Mouse (Mus musculus) lung, postnatal 36 days (tissue): ENCODE measurements at regions not wholly inside any gene's neighbourhood (a gene's known extent, or its start where the extent isn't known, plus 50 kb on each side); places are given as distances from the start of the nearest gene placed in this dataset.
A peak's percentile ranks its signal among the peaks of the same experiment; 100 is the strongest.

Experiments
- DNase-seq: peaks from one replicate; pipeline ENCODE4 v3.0.0; 2022; ENCODE audit warnings: mixed read lengths

- no peak for DNase-seq
Measured at GRCm38 (mm10) chr9:23068101-23068791, 154.6 kb upstream of the Bmper start.

- DNase-seq: no peak
Measured at GRCm38 (mm10) chr9:23069161-23069560, 153.7 kb upstream of the Bmper start.

- DNase-seq: peak; percentile 58
Measured at GRCm38 (mm10) chr9:23071006-23071405, 151.9 kb upstream of the Bmper start.

GRCm38 (mm10) chr9:23072741-23073140, 150.1 kb upstream of the Bmper start:
- no peak for DNase-seq

- DNase-seq: peak; percentile 82
Measured at GRCm38 (mm10) chr9:23083562-23083961, 139.3 kb upstream of the Bmper start.

- no peak for DNase-seq
Measured at GRCm38 (mm10) chr9:23089339-23089738, 133.5 kb upstream of the Bmper start.

GRCm38 (mm10) chr9:23097134-23097789, 125.6 kb upstream of the Bmper start:
- DNase-seq: no peak

- DNase-seq: no peak
Measured at GRCm38 (mm10) chr9:23101584-23101983, 121.3 kb upstream of the Bmper start.

- peak; percentile 3 for DNase-seq
Measured at GRCm38 (mm10) chr9:23101990-23102796, 120.7 kb upstream of the Bmper start.

- no peak for DNase-seq
Measured at GRCm38 (mm10) chr9:23111500-23111899, 111.4 kb upstream of the Bmper start.

GRCm38 (mm10) chr9:23115026-23115425, 107.8 kb upstream of the Bmper start:
- DNase-seq: no peak

GRCm38 (mm10) chr9:23115540-23115939, 107.3 kb upstream of the Bmper start:
- DNase-seq: no peak

GRCm38 (mm10) chr9:23116311-23116710, 106.6 kb upstream of the Bmper start:
- DNase-seq: no peak

- no peak for DNase-seq
Measured at GRCm38 (mm10) chr9:23119811-23120210, 103.1 kb upstream of the Bmper start.

- no peak for DNase-seq
Measured at GRCm38 (mm10) chr9:23120814-23121213, 102.1 kb upstream of the Bmper start.

- no peak for DNase-seq
Measured at GRCm38 (mm10) chr9:23122524-23122923, 100.4 kb upstream of the Bmper start.

GRCm38 (mm10) chr9:23123452-23123851, 99.4 kb upstream of the Bmper start:
- DNase-seq: no peak

GRCm38 (mm10) chr9:23125761-23126704, 96.8 kb upstream of the Bmper start:
- no peak for DNase-seq

- no peak for DNase-seq
Measured at GRCm38 (mm10) chr9:23127338-23128017, 95.4 kb upstream of the Bmper start.

- no peak for DNase-seq
Measured at GRCm38 (mm10) chr9:23128018-23128369, 94.9 kb upstream of the Bmper start.

GRCm38 (mm10) chr9:23134006-23134405, 88.9 kb upstream of the Bmper start:
- DNase-seq: no peak
